Mouse (Mus musculus): ENCODE results near the gene Nbea.

- TF ChIP-seq CTCF (IDR thresholded peaks at IDR 0.05; ENCODE audit: low read depth) (no peak), EP300 (IDR thresholded peaks at IDR 0.05; ENCODE audit: low read depth) (no peak)
Measured at GRCm38 (mm10) chr3:56116647-56117046, 66.9 kb downstream of the Nbea start.

Measured in heart, postnatal 0 days (tissue).